Mouse (Mus musculus): Measurements from ENCODE around the gene Eef2kmt. TPM values are rescaled to one million over a fixed set of nuclear protein-coding genes. Genes with fewer than 3 reads are reported as not detected.

Gene Eef2kmt
- polyA plus RNA-seq, 2 experiments = 9.9 to 10.7 TPM

DNA sequence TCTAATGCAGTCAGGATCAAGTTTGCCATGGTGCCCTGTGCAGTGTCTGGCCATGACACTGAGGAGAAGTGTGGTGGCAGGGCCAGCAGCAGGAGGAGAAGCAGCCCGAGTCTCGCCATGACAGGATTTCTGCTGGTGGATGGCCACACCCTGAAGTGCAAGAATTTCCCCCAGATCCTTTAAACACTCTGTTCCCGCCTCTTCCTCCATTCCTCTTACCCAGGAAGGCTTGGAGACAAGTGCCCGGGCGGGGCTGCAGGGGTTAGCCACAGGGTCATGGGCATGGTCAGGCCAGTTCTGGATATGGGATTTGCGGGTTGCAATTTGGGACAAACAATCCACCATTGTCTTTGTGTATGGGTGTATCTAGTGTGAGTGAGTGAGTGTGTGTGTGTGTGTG lies 33.6 kb downstream of the Eef2kmt start, which contains the start of gene AU021092:
Gene AU021092 (minus strand): TSS at position 160 of the 400 bp plus-strand sequence.
- Histone ChIP-seq H3K27ac (no peak within 1 kb of the TSS), H3K27me3 (ENCODE audit: control insufficient read depth, insufficient read depth, low read length) (no peaks in the 10 kb centered on the region), H3K9me3 (ENCODE audit: control insufficient read depth, low read length) (no peaks in the 10 kb centered on the region), H3K4me1 (replicated peaks; ENCODE audit: control insufficient read depth in 2 of 2, insufficient read depth in 2 of 2, low read length in 1 of 2) (no peaks in the 10 kb centered on the region), H3K4me3 (ENCODE audit: insufficient read depth in 1 of 2, low read depth in 2 of 2, low read length in 2 of 2) (no peak within 1 kb of the TSS), H3K9ac (replicated peaks) (no peak within 1 kb of the TSS), H3K4me2 (ENCODE audit: low read depth) (no peak within 1 kb of the TSS), H3K36me3 (replicated peaks; ENCODE audit: control insufficient read depth, insufficient read depth, low read depth) (no peaks in the 10 kb centered on the region)
- TF ChIP-seq CTCF (IDR thresholded peaks at IDR 0.05; ENCODE audit: low read depth) = no peak
- no peak for TF ChIP-seq EP300 (IDR thresholded peaks at IDR 0.05; ENCODE audit: low read depth)
- no peak for ATAC-seq (ENCODE audit: insufficient read depth)
- DNase-seq (ENCODE audit: low read depth in 3 of 3, low spot score in 3 of 3) = no peak
- WGBS (ENCODE audit: insufficient replicate concordance) = 50% methylated on average over 6 of the region's 6 CpGs

DNA sequence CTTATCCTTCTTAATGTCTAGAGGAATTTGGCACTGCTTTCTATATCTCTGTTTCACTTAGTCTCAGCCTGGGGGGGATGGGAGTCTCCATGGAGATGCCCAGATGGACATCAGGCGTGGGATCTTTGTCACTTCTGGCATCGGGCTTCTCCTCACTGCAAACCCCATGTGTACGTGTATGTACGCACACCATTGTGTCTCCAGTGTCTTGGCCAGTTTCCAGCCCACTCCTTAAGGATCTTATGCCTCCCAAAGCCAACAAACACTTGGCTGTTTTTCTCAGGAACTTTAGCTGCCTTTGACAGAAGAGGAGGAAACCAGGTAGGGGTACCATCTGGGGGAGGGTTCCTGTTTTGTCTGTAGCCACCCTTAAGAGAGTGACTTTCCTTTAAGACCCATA lies 34.4 kb downstream of the Eef2kmt start:
- H3K27ac ChIP-seq = no peak overlapping the region
- no peaks in the 10 kb centered on the region for H3K36me3 ChIP-seq (replicated peaks; ENCODE audit: control insufficient read depth, insufficient read depth, low read depth)
- TF ChIP-seq CTCF (IDR thresholded peaks at IDR 0.05; ENCODE audit: low read depth) (no peak), EP300 (IDR thresholded peaks at IDR 0.05; ENCODE audit: low read depth) (no peak)
- WGBS (ENCODE audit: insufficient replicate concordance) = 62% methylated on average over 4 of the region's 4 CpGs
- H3K4me1 ChIP-seq (replicated peaks; ENCODE audit: control insufficient read depth in 2 of 2, insufficient read depth in 2 of 2, low read length in 1 of 2) = no peaks in the 10 kb centered on the region
- ATAC-seq (ENCODE audit: insufficient read depth) = no peak
- H3K27me3 ChIP-seq (ENCODE audit: control insufficient read depth, insufficient read depth, low read length) = no peaks in the 10 kb centered on the region
- H3K9ac ChIP-seq (replicated peaks) = no peak overlapping the region
- no peak overlapping the region for H3K4me2 ChIP-seq (ENCODE audit: low read depth)
- DNase-seq (ENCODE audit: low read depth in 3 of 3, low spot score in 3 of 3) = no peak
- H3K4me3 ChIP-seq (ENCODE audit: insufficient read depth in 1 of 2, low read depth in 2 of 2, low read length in 2 of 2) = no peak overlapping the region
- H3K9me3 ChIP-seq (ENCODE audit: control insufficient read depth, low read length) = no peaks in the 10 kb centered on the region

DNA sequence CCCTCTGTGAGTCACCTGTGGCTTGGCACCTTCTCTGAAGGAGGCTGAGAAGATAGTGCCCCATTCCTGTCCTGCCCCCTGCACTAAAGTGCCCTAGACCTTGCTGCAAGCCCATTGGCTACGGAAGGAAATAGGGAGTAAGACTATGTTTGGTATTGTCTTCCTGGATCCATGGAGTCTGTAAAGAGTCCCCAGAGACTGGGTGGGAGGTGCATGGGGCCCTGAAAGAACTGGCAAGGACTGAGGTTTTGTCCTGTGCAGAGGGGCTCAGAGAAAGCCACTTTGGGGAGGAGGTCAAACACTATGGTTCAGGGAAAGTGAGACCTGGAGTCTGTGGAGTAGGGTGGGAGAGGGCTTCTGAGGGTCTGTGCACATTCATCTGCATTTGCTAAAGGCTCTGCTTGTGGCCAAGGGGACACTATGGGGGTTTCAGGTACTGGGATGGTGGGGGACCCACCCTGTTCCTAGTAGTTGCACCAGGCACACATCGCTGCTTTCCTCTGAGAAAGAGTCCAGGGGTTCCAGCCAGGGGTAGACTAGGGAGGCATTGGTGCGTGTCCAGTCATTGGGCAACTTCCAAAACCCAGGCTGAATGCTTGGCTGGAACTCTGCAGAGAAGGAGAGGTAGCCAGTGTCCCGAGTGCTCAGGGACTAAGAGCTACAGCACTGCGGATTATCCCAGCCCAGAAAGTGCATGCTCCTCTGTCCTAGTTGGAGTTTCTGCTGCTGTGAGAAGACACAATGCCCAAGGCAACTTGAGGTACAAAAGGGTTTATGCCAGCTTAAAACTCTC lies 38.2 kb downstream of the Eef2kmt start:
- no peak for DNase-seq (ENCODE audit: low read depth in 3 of 3, low spot score in 3 of 3)
- WGBS (ENCODE audit: insufficient replicate concordance) = 55% methylated on average over 5 of the region's 5 CpGs
- TF ChIP-seq EP300 (IDR thresholded peaks at IDR 0.05; ENCODE audit: low read depth) (no peak), CTCF (IDR thresholded peaks at IDR 0.05; ENCODE audit: low read depth) (no peak)

DNA sequence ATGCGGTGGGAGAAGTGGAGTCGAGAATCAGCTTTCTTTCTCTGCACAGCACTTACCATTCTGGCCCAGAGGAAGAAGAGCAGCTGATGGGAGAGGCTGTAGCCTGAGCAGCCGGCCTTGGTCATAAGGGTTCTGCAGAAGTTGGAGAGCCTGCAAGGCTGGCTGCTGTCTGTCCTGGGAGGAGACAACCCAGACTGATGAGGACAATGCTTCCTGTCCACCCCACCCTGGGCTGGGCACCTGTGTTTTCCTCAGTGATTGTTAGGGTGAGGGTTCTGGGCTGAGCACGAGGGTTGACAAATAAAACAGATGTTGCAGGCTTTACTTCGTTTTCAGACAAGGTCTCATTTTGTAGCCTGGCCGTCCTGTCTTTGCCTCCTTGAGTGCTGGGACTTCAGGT lies 39.1 kb downstream of the Eef2kmt start:
- Histone ChIP-seq H3K4me2 (ENCODE audit: low read depth) (no peak overlapping the region), H3K27ac (no peak overlapping the region), H3K4me3 (ENCODE audit: insufficient read depth in 1 of 2, low read depth in 2 of 2, low read length in 2 of 2) (no peak overlapping the region), H3K4me1 (replicated peaks; ENCODE audit: control insufficient read depth in 2 of 2, insufficient read depth in 2 of 2, low read length in 1 of 2) (no peaks in the 10 kb centered on the region), H3K27me3 (ENCODE audit: control insufficient read depth, insufficient read depth, low read length) (no peaks in the 10 kb centered on the region), H3K36me3 (replicated peaks; ENCODE audit: control insufficient read depth, insufficient read depth, low read depth) (no peaks in the 10 kb centered on the region), H3K9ac (replicated peaks) (no peak overlapping the region), H3K9me3 (ENCODE audit: control insufficient read depth, low read length) (no peaks in the 10 kb centered on the region)
- WGBS (ENCODE audit: insufficient replicate concordance) = 43% methylated on average over 6 of the region's 6 CpGs
- ATAC-seq (ENCODE audit: insufficient read depth) (no peak), DNase-seq (ENCODE audit: low read depth in 3 of 3, low spot score in 3 of 3) (no peak)
- TF ChIP-seq CTCF (IDR thresholded peaks at IDR 0.05; ENCODE audit: low read depth) (no peak), EP300 (IDR thresholded peaks at IDR 0.05; ENCODE audit: low read depth) (no peak)

More for the DNA sequence above, 38.2 kb downstream of the Eef2kmt start:
- no peak overlapping the region for H3K9ac ChIP-seq (replicated peaks)
- H3K27ac ChIP-seq = no peak overlapping the region
- no peak for ATAC-seq (ENCODE audit: insufficient read depth)
- no peaks in the 10 kb centered on the region for H3K27me3 ChIP-seq (ENCODE audit: control insufficient read depth, insufficient read depth, low read length)
- H3K4me2 ChIP-seq (ENCODE audit: low read depth) = no peak overlapping the region
- no peaks in the 10 kb centered on the region for H3K9me3 ChIP-seq (ENCODE audit: control insufficient read depth, low read length)
- no peaks in the 10 kb centered on the region for H3K4me1 ChIP-seq (replicated peaks; ENCODE audit: control insufficient read depth in 2 of 2, insufficient read depth in 2 of 2, low read length in 1 of 2)
- H3K36me3 ChIP-seq (replicated peaks; ENCODE audit: control insufficient read depth, insufficient read depth, low read depth) = no peaks in the 10 kb centered on the region
- H3K4me3 ChIP-seq (ENCODE audit: insufficient read depth in 1 of 2, low read depth in 2 of 2, low read length in 2 of 2) = no peak overlapping the region

DNA sequence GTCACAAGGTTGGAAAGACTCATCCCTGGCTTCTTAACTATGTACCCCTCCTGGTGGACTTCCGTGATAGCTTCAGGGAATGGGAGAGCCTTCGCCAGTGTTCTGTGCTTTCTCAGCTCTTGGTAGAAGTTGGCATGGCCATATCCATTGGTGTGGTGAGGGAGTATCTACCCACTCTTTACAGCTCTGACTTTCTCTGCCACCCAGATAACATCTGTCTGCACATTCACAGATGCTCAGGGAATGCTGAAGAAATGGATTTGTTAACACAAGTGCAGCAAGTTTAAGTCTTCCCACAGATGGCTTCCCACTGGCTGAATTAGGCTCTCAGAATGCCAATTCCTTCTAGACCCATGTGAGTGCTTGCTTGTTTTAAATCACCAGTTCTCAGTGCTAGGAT lies 41.7 kb downstream of the Eef2kmt start:
- ATAC-seq (ENCODE audit: insufficient read depth) (no peak), DNase-seq (ENCODE audit: low read depth in 3 of 3, low spot score in 3 of 3) (no peak)
- 64% methylated on average over 2 of the region's 2 CpGs for WGBS (ENCODE audit: insufficient replicate concordance)
- no peak overlapping the region for H3K4me3 ChIP-seq (ENCODE audit: insufficient read depth in 1 of 2, low read depth in 2 of 2, low read length in 2 of 2)
- no peak for TF ChIP-seq CTCF (IDR thresholded peaks at IDR 0.05; ENCODE audit: low read depth)
- no peak for TF ChIP-seq EP300 (IDR thresholded peaks at IDR 0.05; ENCODE audit: low read depth)
- H3K27me3 ChIP-seq (ENCODE audit: control insufficient read depth, insufficient read depth, low read length) = no peaks in the 10 kb centered on the region
- no peak overlapping the region for H3K4me2 ChIP-seq (ENCODE audit: low read depth)
- H3K4me1 ChIP-seq (replicated peaks; ENCODE audit: control insufficient read depth in 2 of 2, insufficient read depth in 2 of 2, low read length in 1 of 2) = no peaks in the 10 kb centered on the region
- no peak overlapping the region for H3K27ac ChIP-seq
- H3K9me3 ChIP-seq (ENCODE audit: control insufficient read depth, low read length) = no peaks in the 10 kb centered on the region
- no peak overlapping the region for H3K9ac ChIP-seq (replicated peaks)
- no peaks in the 10 kb centered on the region for H3K36me3 ChIP-seq (replicated peaks; ENCODE audit: control insufficient read depth, insufficient read depth, low read depth)
